Mouse (Mus musculus) stomach, postnatal 0 days (tissue): ENCODE measurements at regions not wholly inside any gene's neighbourhood (a gene's known extent, or its start where the extent isn't known, plus 50 kb on each side); places are given as distances from the start of the nearest gene placed in this dataset.

Experiments
- ATAC-seq: fragments of 200-750 bp; cut with Nextera tagmentation; 2 replicates; pipeline ENCODE4 v1.8.0; 2017; ENCODE audit not compliant: low FRiP score, low TSS enrichment
- DNase-seq: peaks from one replicate; pipeline ENCODE4 v3.0.0-alpha.2; 2016; ENCODE audit warnings: low spot score
- H3K27ac ChIP-seq: fragments of 300-500 bp; sonication (generic); replicated peaks from 2 replicates; pipeline ENCODE4 v1.5.1; 2014; ENCODE audit warnings: mild to moderate bottlenecking, control low read depth
- H3K27me3 ChIP-seq: fragments of 300-500 bp; sonication (generic); 2 replicates; pipeline ENCODE4 v1.6.1; 2014; ENCODE audit warnings: low read length; ENCODE audit not compliant: control insufficient read depth, insufficient read depth
- H3K36me3 ChIP-seq: fragments of 300-500 bp; sonication (generic); 2 replicates; pipeline ENCODE4 v1.6.1; 2014; ENCODE audit warnings: low read length, mixed read lengths; ENCODE audit not compliant: control insufficient read depth, insufficient read depth
- H3K4me1 ChIP-seq: fragments of 300-500 bp; sonication (generic); replicated peaks from 2 replicates; pipeline ENCODE4 v1.6.1; 2014; ENCODE audit warnings: antibody characterized with exemption; ENCODE audit not compliant: control insufficient read depth, insufficient read depth
- H3K4me2 ChIP-seq: fragments of 300-500 bp; sonication (generic); replicated peaks from 2 replicates; pipeline ENCODE4 v1.6.1; 2014; ENCODE audit warnings: low read depth, mild to moderate bottlenecking, control low read depth, moderate library complexity
- H3K4me3 ChIP-seq: fragments of 300-500 bp; sonication (generic); 2 replicates; pipeline ENCODE4 v1.5.1; 2014; ENCODE audit warnings: low read depth, low read length, control low read depth
- H3K9ac ChIP-seq: fragments of 300-500 bp; sonication (generic); 2 replicates; pipeline ENCODE4 v1.6.1; 2014; ENCODE audit warnings: mild to moderate bottlenecking, low read length, control low read depth, mixed read lengths
- H3K9me3 ChIP-seq: fragments of 300-500 bp; sonication (generic); 2 replicates; pipeline ENCODE4 v1.6.1; 2016; ENCODE audit warnings: low read length; ENCODE audit not compliant: control insufficient read depth
- CTCF ChIP-seq: IDR thresholded peaks from 2 replicates; pipeline ENCODE4 v1.5.1; 2016; ENCODE audit warnings: antibody characterized with exemption, low read depth, mild to moderate bottlenecking, moderate library complexity
- EP300 ChIP-seq: optimal IDR thresholded peaks from 2 replicates; pipeline ENCODE3; 2016; ENCODE audit warnings: antibody characterized with exemption
- WGBS: fragments of 180-500 bp; shearing (Covaris S2); extraction: QIAGEN DNeasy Blood & Tissue Kit; methylation state at CpG from one replicate; pipeline ENCODE4 v1.1.7; 2014; 5-methylcytosine and 5-hydroxymethylcytosine counted together

- no peak for DNase-seq
- 45% methylated on average over 18 of the region's 18 CpGs for WGBS
These were observed 350.6 kb upstream of the Trpc7 start for GRCm38 (mm10) chr13:57246238-57246963.

GRCm38 (mm10) chr13:57236917-57237316, 341.1 kb upstream of the Trpc7 start:
- TF ChIP-seq EP300: no peak
- no peak for TF ChIP-seq CTCF
- no peak overlapping the region for H3K9ac ChIP-seq
- H3K36me3 ChIP-seq: no peaks in the 10 kb centered on the region
- WGBS: 20% methylated on average over 4 of the region's 4 CpGs
- no peak for DNase-seq
- H3K9me3 ChIP-seq: no peaks in the 10 kb centered on the region
- no peak overlapping the region for H3K4me3 ChIP-seq
- no peak overlapping the region for H3K4me2 ChIP-seq
- no peak for ATAC-seq
- H3K4me1 ChIP-seq: no peaks in the 10 kb centered on the region
- H3K27ac ChIP-seq: no peak overlapping the region
- H3K27me3 ChIP-seq: no peaks in the 10 kb centered on the region

More at GRCm38 (mm10) chr13:57246238-57246963, 350.6 kb upstream of the Trpc7 start:
- Histone ChIP-seq H3K27ac (no peak overlapping the region), H3K9ac (no peak overlapping the region), H3K4me2 (no peak overlapping the region), H3K27me3 (no peaks in the 10 kb centered on the region), H3K9me3 (no peaks in the 10 kb centered on the region), H3K36me3 (no peaks in the 10 kb centered on the region), H3K4me1 (no peaks in the 10 kb centered on the region), H3K4me3 (no peak overlapping the region)
- ATAC-seq: no peak
- TF ChIP-seq EP300: no peak
- TF ChIP-seq CTCF: no peak

GRCm38 (mm10) chr13:57236211-57236610, 340.4 kb upstream of the Trpc7 start:
- no peaks in the 10 kb centered on the region for H3K27me3 ChIP-seq
- H3K9ac ChIP-seq: no peak overlapping the region
- no peaks in the 10 kb centered on the region for H3K9me3 ChIP-seq
- H3K4me2 ChIP-seq: no peak overlapping the region
- DNase-seq (no peak), ATAC-seq (no peak)
- WGBS: 51% methylated on average over 5 of the region's 5 CpGs
- TF ChIP-seq CTCF (no peak), EP300 (no peak)
- H3K27ac ChIP-seq: no peak overlapping the region
- no peaks in the 10 kb centered on the region for H3K36me3 ChIP-seq
- H3K4me3 ChIP-seq: no peak overlapping the region
- no peaks in the 10 kb centered on the region for H3K4me1 ChIP-seq

GRCm38 (mm10) chr13:57232906-57233305, 337.1 kb upstream of the Trpc7 start:
- H3K36me3 ChIP-seq: no peaks in the 10 kb centered on the region
- TF ChIP-seq CTCF (no peak), EP300 (no peak)
- no peaks in the 10 kb centered on the region for H3K4me1 ChIP-seq
- H3K27me3 ChIP-seq: no peaks in the 10 kb centered on the region
- no peak overlapping the region for H3K27ac ChIP-seq
- DNase-seq: no peak
- H3K9ac ChIP-seq: no peak overlapping the region
- H3K4me3 ChIP-seq: no peak overlapping the region
- no peak for ATAC-seq
- 85% methylated on average over 5 of the region's 5 CpGs for WGBS
- no peak overlapping the region for H3K4me2 ChIP-seq
- H3K9me3 ChIP-seq: no peaks in the 10 kb centered on the region

- Histone ChIP-seq H3K4me1 (no peaks in the 10 kb centered on the region), H3K9ac (no peak overlapping the region), H3K4me2 (no peak overlapping the region), H3K36me3 (no peaks in the 10 kb centered on the region), H3K27ac (no peak overlapping the region), H3K27me3 (no peaks in the 10 kb centered on the region), H3K9me3 (no peaks in the 10 kb centered on the region), H3K4me3 (no peak overlapping the region)
- TF ChIP-seq CTCF: no peak
- TF ChIP-seq EP300: no peak
- WGBS: 39% methylated on average over 3 of the region's 3 CpGs
- ATAC-seq (no peak), DNase-seq (no peak)
These were observed 335.9 kb upstream of the Trpc7 start for GRCm38 (mm10) chr13:57231666-57232065.

GRCm38 (mm10) chr13:57230253-57230652, 334.5 kb upstream of the Trpc7 start:
- ATAC-seq (no peak), DNase-seq (no peak)
- Histone ChIP-seq H3K9ac (no peak overlapping the region), H3K4me2 (no peak overlapping the region), H3K27me3 (no peaks in the 10 kb centered on the region), H3K27ac (no peak overlapping the region), H3K9me3 (no peaks in the 10 kb centered on the region), H3K36me3 (no peaks in the 10 kb centered on the region), H3K4me3 (no peak overlapping the region), H3K4me1 (no peaks in the 10 kb centered on the region)
- peak; percentile 30 for TF ChIP-seq CTCF
- TF ChIP-seq EP300: no peak
- 61% methylated on average over 4 of the region's 4 CpGs for WGBS
